Mouse (Mus musculus) MEL (cell line): ENCODE results near the gene Cirbp. TPM values are rescaled to one million over a fixed set of nuclear protein-coding genes. Genes with fewer than 3 reads are reported as not detected.
"Not testable (repeated sequence)": the region's sequence is repeated elsewhere in the genome, so short reads cannot be mapped to it uniquely, and the experiment has no call there.

Source experiments
- DNase-seq: peaks from one replicate; pipeline ENCODE4 v3.0.0; 2011; ENCODE audit warnings: low read depth, low spot score
- H3K27ac ChIP-seq: 2 replicates; pipeline ENCODE4 v1.5.1; 2012; ENCODE audit warnings: low read depth, mild to moderate bottlenecking, control low read depth, low read length, moderate library complexity; ENCODE audit not compliant: control insufficient read depth
- H3K27me3 ChIP-seq, 2 experiments: fragments of 150-350 bp in 1 of 2; sonication (generic) in 1 of 2; 2 replicates each; pipeline ENCODE4 v1.6.1; 2012; ENCODE audit warnings: low read length in 2 of 2, mild to moderate bottlenecking in 2 of 2, improper control_type of control experiment in 1 of 2, moderate library complexity in 1 of 2; ENCODE audit not compliant: insufficient read depth in 2 of 2, control insufficient read depth in 1 of 2
- H3K36me3 ChIP-seq, 2 experiments: 2 replicates each; pipeline ENCODE4 v1.6.1; 2012 to 2014; ENCODE audit warnings: low read length in 2 of 2, improper control_type of control experiment in 1 of 2, inconsistent platforms in 1 of 2, mild to moderate bottlenecking in 1 of 2; ENCODE audit not compliant: insufficient read depth in 2 of 2, control insufficient read depth in 1 of 2
- H3K4me1 ChIP-seq, 2 experiments: fragments of 150-350 bp in 1 of 2; sonication (generic) in 1 of 2; 2 replicates each; pipeline ENCODE4 v1.6.1; 2012; ENCODE audit warnings: low read length in 2 of 2, improper control_type of control experiment in 1 of 2, mild to moderate bottlenecking in 1 of 2; ENCODE audit not compliant: insufficient read depth in 2 of 2, control insufficient read depth in 1 of 2
- H3K4me3 ChIP-seq, 2 experiments: fragments of 150-350 bp in 1 of 2; sonication (generic) in 1 of 2; 2 replicates each; pipeline ENCODE4 v1.5.1; 2012; ENCODE audit warnings: low read depth in 2 of 2, low read length in 2 of 2, mild to moderate bottlenecking in 2 of 2, moderate library complexity in 2 of 2, control low read depth in 1 of 2, improper control_type of control experiment in 1 of 2; ENCODE audit not compliant: control insufficient read depth in 1 of 2, insufficient read depth in 1 of 2
- H3K79me2 ChIP-seq: 2 replicates; pipeline ENCODE4 v1.6.1; 2012; ENCODE audit warnings: mild to moderate bottlenecking, low read length, moderate library complexity; ENCODE audit not compliant: control insufficient read depth, poor library complexity, insufficient read depth
- H3K9ac ChIP-seq: 2 replicates; pipeline ENCODE4 v1.6.1; 2012; ENCODE audit warnings: low read depth, mild to moderate bottlenecking, control low read depth, low read length, moderate library complexity; ENCODE audit not compliant: control insufficient read depth, poor library complexity, severe bottlenecking
- H3K9me3 ChIP-seq: fragments of 150-350 bp; sonication (generic); replicated peaks from 2 replicates; pipeline ENCODE4 v1.6.1; 2012; ENCODE audit warnings: mild to moderate bottlenecking, low read length, improper control_type of control experiment, moderate library complexity; ENCODE audit not compliant: insufficient read depth
- BHLHE40 ChIP-seq: IDR thresholded peaks from 2 replicates; pipeline ENCODE4 v1.6.1; 2012; ENCODE audit warnings: low read depth, mild to moderate bottlenecking, inconsistent platforms, low read length, improper control_type of control experiment, borderline replicate concordance
- CHD1 ChIP-seq: IDR thresholded peaks from 2 replicates; pipeline ENCODE4 v1.6.1; 2012; ENCODE audit warnings: low read depth, mild to moderate bottlenecking, inconsistent platforms, low read length, improper control_type of control experiment
- CTCF ChIP-seq, 3 experiments: IDR thresholded peaks in 2 of 3; conservative IDR thresholded peaks in 1 of 3; 2 replicates each; pipeline ENCODE4 v1.5.1; 2011 to 2012; ENCODE audit warnings: low read length in 3 of 3, low read depth in 2 of 3, mild to moderate bottlenecking in 2 of 3, improper control_type of control experiment in 1 of 3, inconsistent platforms in 1 of 3, mixed read lengths in 1 of 3, moderate library complexity in 1 of 3; ENCODE audit not compliant: control insufficient read depth in 1 of 3, insufficient read depth in 1 of 3, poor library complexity in 1 of 3, severe bottlenecking in 1 of 3
- ETS1 ChIP-seq: IDR thresholded peaks from 2 replicates; pipeline ENCODE4 v1.6.1; 2012; ENCODE audit warnings: low read depth, mild to moderate bottlenecking, inconsistent platforms, low read length, improper control_type of control experiment, moderate library complexity
- GABPA ChIP-seq: IDR thresholded peaks from 2 replicates; pipeline ENCODE4 v1.6.1; 2012; ENCODE audit warnings: low read depth, mild to moderate bottlenecking, inconsistent platforms, low read length, improper control_type of control experiment, moderate library complexity
- GATA1 ChIP-seq: IDR thresholded peaks from 2 replicates; pipeline ENCODE4 v1.6.1; 2011; ENCODE audit warnings: low read depth, low read length, improper control_type of control experiment
- KAT2A ChIP-seq: conservative IDR thresholded peaks from 2 replicates; pipeline ENCODE4 v1.6.1; 2012; ENCODE audit warnings: low read depth, low read length, improper control_type of control experiment, inconsistent platforms
- MAZ ChIP-seq: IDR thresholded peaks from 2 replicates; pipeline ENCODE4 v1.6.1; 2012; ENCODE audit warnings: low read depth, mild to moderate bottlenecking, inconsistent platforms, low read length, improper control_type of control experiment
- MXI1 ChIP-seq: IDR thresholded peaks from 2 replicates; pipeline ENCODE4 v1.6.1; 2011; ENCODE audit warnings: mild to moderate bottlenecking, low read depth, low read length, improper control_type of control experiment
- MYB ChIP-seq: IDR thresholded peaks from 2 replicates; pipeline ENCODE4 v1.6.1; 2011; ENCODE audit warnings: mild to moderate bottlenecking, low read depth, low read length, improper control_type of control experiment
- MYC ChIP-seq: IDR thresholded peaks from 2 replicates; pipeline ENCODE4 v1.6.1; 2011; ENCODE audit warnings: low read depth, mild to moderate bottlenecking, low read length, improper control_type of control experiment, moderate library complexity
- NRF1 ChIP-seq: IDR thresholded peaks from 2 replicates; pipeline ENCODE4 v1.6.1; 2014; ENCODE audit warnings: low read depth, mild to moderate bottlenecking, inconsistent platforms, low read length, improper control_type of control experiment, moderate library complexity; ENCODE audit not compliant: poor library complexity, insufficient read depth, severe bottlenecking
- POLR2AphosphoS2 ChIP-seq: IDR thresholded peaks from 2 replicates; pipeline ENCODE4 v1.6.1; 2011; ENCODE audit warnings: low read length, improper control_type of control experiment
- POLR2AphosphoS5 ChIP-seq: IDR thresholded peaks from 2 replicates; pipeline ENCODE4 v1.6.1; 2012; ENCODE audit warnings: low read depth, borderline replicate concordance, mild to moderate bottlenecking, inconsistent platforms, low read length, moderate library complexity, mixed read lengths
- SMC3 ChIP-seq: IDR thresholded peaks from 2 replicates; pipeline ENCODE4 v1.6.1; 2011; ENCODE audit warnings: low read depth, low read length, improper control_type of control experiment
- TAL1 ChIP-seq: IDR thresholded peaks from 2 replicates; pipeline ENCODE4 v1.6.1; 2012; ENCODE audit warnings: mild to moderate bottlenecking, inconsistent platforms, low read length, moderate library complexity, mixed read lengths
- USF2 ChIP-seq, 2 experiments: IDR thresholded peaks; 2 replicates each; pipeline ENCODE4 v1.6.1; 2011 to 2012; ENCODE audit warnings: improper control_type of control experiment in 2 of 2, low read length in 2 of 2, borderline replicate concordance in 1 of 2, inconsistent platforms in 1 of 2, low read depth in 1 of 2, mild to moderate bottlenecking in 1 of 2; ENCODE audit not compliant: insufficient read depth in 1 of 2
- ZKSCAN1 ChIP-seq: IDR thresholded peaks from 2 replicates; pipeline ENCODE4 v1.6.1; 2012; ENCODE audit warnings: low read depth, mild to moderate bottlenecking, inconsistent platforms, low read length, improper control_type of control experiment, moderate library complexity
- ZMIZ1 ChIP-seq: IDR thresholded peaks from 2 replicates; pipeline ENCODE4 v1.6.1; 2012; ENCODE audit warnings: low read depth, mild to moderate bottlenecking, inconsistent platforms, low read length, improper control_type of control experiment, moderate library complexity
- ZNF384 ChIP-seq: IDR thresholded peaks from 2 replicates; pipeline ENCODE4 v1.6.1; 2012; ENCODE audit warnings: low read depth, mild to moderate bottlenecking, inconsistent platforms, low read length, improper control_type of control experiment
- polyA plus RNA-seq, 2 experiments: library from polyadenylated mRNA; stranded (reverse) in 1 of 2; unstranded in 1 of 2; fragments of >175 nt in 1 of 2; fragments of >200 nt in 1 of 2; gene quantifications; 2 replicates each; pipeline versions ENCODE4 v1.2.1 to v1.2.4; 2012; ENCODE audit warnings: low replicate concordance in 2 of 2, low read depth in 1 of 2; ENCODE audit not compliant: insufficient read length in 2 of 2, insufficient read depth in 1 of 2, missing spikeins in 1 of 2
- total RNA-seq: library from RNA; depleted of rRNA; stranded (reverse); fragments of 300-350 nt; gene quantifications from 2 replicates; pipeline ENCODE4 v1.2.3, GENCODE M21; 2012

Cirbp gene
- total and polyA plus RNA-seq, 3 experiments = 21.2 to 56.6 TPM; not detected in 1

- not testable (repeated sequence) for DNase-seq, H3K27ac ChIP-seq, H3K4me1 ChIP-seq, H3K27me3 ChIP-seq, H3K79me2 ChIP-seq
- TF ChIP-seq ZNF384 = peak; percentile 73
- TF ChIP-seq, all 39 proteins: peak for 1; not testable (repeated sequence) for 38
- H3K9me3 ChIP-seq, H3K9ac ChIP-seq, H3K4me3 ChIP-seq, H3K36me3 ChIP-seq: not testable (repeated sequence)
Measured at GRCm38 (mm10) chr10:80211547-80212103, 45.8 kb downstream of the Cirbp start.

GRCm38 (mm10) chr10:80215048-80215772, 49.4 kb downstream of the Cirbp start:
- H3K27ac ChIP-seq = no peak overlapping the region
- H3K4me3 ChIP-seq = no peak overlapping the region

DNA sequence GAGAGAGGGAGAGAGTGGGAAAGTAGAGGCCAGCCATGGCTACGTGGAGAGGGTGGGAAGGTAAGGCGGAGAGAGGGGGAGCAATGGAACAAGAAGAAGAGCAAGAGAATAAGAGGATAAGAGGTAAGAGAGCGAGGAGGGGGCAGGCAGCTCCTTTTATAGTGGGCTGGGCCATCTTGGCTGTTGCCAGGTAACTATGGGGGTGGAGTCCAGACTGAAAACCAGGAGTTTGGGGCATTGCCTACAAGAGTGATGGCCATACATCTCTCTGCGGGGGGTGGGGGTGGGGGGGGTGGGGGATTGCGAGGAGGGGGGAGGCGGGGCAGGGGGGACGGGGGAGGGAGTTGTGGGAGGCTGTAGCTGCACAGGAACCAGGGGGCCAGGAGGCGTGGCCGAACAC, 54.9 kb downstream of the Cirbp start:
- no peak overlapping the region for H3K9ac ChIP-seq
- H3K4me3 ChIP-seq = no peak overlapping the region
- TF ChIP-seq ZNF384 (no peak), ZKSCAN1 (no peak), POLR2AphosphoS5 (no peak), ZMIZ1 (no peak), ETS1 (no peak), TAL1 (no peak), POLR2AphosphoS2 (no peak), MYC (no peak), GATA1 (no peak), MXI1 (no peak), CHD1 (no peak), CTCF (IDR thresholded peaks at IDR 0.05 in 2 of 3, conservative IDR thresholded peaks at IDR 0.05 in 1 of 3; ENCODE audit: control insufficient read depth in 1 of 3, insufficient read depth in 1 of 3, low read depth in 2 of 3, low read length in 3 of 3, poor library complexity in 1 of 3, severe bottlenecking in 1 of 3) (no peak), BHLHE40 (no peak), USF2 (IDR thresholded peaks at IDR 0.05; ENCODE audit: borderline replicate concordance in 1 of 2, insufficient read depth in 1 of 2, low read depth in 1 of 2, low read length in 2 of 2) (no peak), MAZ (no peak), NRF1 (no peak), GABPA (no peak), MYB (no peak), SMC3 (no peak)
- no peaks in the 10 kb centered on the region for H3K79me2 ChIP-seq
- H3K36me3 ChIP-seq = no peaks in the 10 kb centered on the region; a peak in 1 of 4 replicates
- peaks cover 3 to 4% of the 10 kb centered on the region in 2 experiments; a peak in 2 of 4 replicates for H3K27me3 ChIP-seq
- no peak for DNase-seq
- peaks cover 0 to 8% of the 10 kb centered on the region in 2 experiments; a peak in 2 of 4 replicates for H3K4me1 ChIP-seq
- H3K9me3 ChIP-seq = no peaks in the 10 kb centered on the region
- no peak overlapping the region for H3K27ac ChIP-seq

More at GRCm38 (mm10) chr10:80215048-80215772, 49.4 kb downstream of the Cirbp start:
- no peaks in the 10 kb centered on the region for H3K4me1 ChIP-seq
- TF ChIP-seq KAT2A = no peak
- no peak for TF ChIP-seq NRF1
- TF ChIP-seq CTCF (IDR thresholded peaks at IDR 0.05 in 2 of 3, conservative IDR thresholded peaks at IDR 0.05 in 1 of 3; ENCODE audit: control insufficient read depth in 1 of 3, insufficient read depth in 1 of 3, low read depth in 2 of 3, low read length in 3 of 3, poor library complexity in 1 of 3, severe bottlenecking in 1 of 3) = no peak
- no peak for TF ChIP-seq ETS1
- TF ChIP-seq, all 39 proteins: peak for 0
- Histone ChIP-seq H3K9ac (no peak overlapping the region), H3K79me2 (no peaks in the 10 kb centered on the region), H3K9me3 (no peaks in the 10 kb centered on the region), H3K36me3 (no peaks in the 10 kb centered on the region), H3K27me3 (peaks cover 3 to 4% of the 10 kb centered on the region in 2 experiments; a peak in 2 of 4 replicates)
- no peak for DNase-seq
